Mouse (Mus musculus) spleen, postnatal 14 days (tissue): Measurements from ENCODE around the gene Tspan12.

Source experiments
- DNase-seq, 2 experiments: peaks; one replicate each; pipeline ENCODE4 v3.0.0; 2021 to 2022; ENCODE audit warnings: low spot score in 2 of 2

Tspan12 gene

DNA sequence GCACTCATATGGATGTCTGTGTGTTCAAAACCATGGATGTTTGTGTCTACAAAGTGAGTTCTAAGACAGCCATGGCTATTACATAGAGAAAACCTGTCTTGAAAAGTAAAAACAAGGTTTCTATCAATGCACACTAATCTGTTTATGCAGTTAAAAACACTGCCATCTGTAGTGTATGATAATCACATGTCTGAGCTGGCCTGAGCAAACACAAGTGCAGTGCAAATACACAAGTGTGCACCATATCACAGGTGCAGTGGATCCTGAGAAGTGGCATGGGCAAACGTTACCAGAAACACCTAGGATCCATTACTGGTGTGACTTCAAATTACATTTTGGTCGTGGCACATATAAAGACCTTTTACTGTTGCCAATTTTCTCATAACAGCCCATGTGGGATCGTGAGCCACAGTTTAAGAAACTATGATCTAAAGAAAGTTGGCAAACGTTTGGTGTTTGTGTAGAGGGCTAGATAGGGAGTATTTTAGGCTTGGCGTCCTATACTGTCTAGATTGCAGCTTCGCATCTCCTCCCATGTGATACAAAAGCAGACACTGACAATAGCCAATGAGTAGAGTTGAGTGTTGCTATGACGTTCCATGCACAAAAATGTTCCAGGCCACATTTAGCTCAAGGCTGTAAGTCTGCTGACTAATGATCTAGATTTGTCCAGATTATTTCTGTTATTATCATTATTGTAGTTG, 78.0 kb downstream of the Tspan12 start:
- no peak for DNase-seq

DNA sequence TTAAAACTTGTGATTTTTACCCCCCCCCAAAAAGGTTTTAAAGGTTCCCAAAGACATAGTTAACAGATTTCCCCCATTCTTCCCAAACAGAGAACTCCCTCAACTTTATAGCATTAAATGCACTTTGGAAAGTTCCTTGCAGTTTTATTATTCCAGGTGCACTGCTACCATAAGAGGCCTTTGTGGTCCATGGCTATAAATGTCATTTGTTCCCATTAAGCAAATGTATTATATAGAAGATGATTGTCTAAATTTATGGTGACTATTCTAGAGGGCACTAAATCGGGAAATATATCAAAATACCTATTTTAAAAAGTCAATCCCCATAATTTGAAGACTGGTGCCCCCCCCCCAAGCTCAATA, 82.9 kb downstream of the Tspan12 start:
- no peak for DNase-seq

DNA sequence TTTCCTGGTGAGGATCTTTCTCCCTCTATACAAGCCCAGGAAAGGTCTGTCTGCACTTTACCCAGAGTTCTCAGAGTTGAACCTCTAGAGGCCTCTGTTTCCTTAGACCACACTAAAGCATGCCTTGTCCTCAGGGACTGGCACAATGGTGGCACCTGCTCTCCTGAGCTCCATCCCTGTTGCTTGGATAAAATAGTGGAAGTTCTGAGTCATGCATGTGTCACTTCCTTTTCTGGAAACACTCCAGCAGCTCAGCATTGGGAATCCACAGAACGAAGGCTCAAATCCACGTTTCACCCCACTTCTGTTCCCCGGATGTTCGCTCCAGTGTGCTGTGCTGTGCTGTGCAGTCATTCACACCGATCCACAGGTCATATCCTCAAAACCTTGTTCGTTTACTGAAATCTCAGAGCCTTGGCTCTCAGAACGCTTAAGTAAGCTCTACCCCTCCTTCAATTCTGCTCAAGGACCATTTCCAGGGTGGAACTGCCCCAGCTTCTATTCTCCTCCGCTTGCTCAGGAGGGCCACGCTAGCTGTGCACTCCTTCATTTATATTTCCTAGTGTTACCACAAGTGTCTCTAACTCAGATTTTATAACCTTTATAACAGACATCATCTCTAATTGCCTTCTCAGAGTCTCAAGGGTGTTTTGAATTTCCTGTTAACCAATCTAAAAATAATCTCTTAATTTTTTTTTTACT, 83.4 kb downstream of the Tspan12 start:
- DNase-seq = no peak

DNA sequence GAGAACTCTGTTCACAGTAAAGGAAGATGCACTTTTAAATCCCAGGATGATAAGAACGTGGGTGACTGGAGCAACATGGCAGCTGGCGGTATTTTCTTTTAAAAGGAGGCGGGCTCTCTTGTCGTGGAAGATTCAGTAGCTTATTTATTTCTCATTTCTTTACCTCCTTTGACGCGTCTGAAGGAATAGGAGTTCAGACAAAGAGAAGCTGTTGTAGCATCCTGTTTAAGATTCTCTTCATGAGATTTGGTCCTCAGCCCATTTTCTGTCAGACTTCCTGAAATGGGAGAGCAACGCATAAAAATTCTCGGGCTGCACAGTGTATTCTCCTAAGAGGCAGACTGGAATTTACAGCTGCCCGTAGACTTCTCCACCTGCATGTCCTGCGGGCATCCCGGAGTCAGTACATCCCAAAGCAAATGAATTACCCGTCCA, 84.5 kb downstream of the Tspan12 start:
- no peak for DNase-seq

DNA sequence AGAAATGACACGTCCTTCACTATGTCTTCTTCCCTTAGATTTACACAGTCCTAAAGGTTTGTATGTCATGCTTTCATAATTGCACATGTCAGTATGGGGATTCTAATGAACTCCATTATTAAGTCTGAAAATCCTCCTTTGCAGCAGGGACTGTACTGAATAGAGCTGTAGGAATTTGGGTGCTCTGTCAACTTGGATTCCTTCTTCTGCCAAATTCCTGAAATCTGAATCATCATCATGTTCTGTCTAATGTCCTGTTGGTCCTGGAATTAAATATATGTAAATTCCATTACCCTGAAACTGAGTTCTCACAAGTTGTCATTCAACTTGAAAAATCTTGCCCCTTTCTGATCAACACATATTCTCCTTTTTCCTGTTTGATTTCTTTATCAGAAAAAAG, 104.8 kb downstream of the Tspan12 start:
- DNase-seq = no peak

DNA sequence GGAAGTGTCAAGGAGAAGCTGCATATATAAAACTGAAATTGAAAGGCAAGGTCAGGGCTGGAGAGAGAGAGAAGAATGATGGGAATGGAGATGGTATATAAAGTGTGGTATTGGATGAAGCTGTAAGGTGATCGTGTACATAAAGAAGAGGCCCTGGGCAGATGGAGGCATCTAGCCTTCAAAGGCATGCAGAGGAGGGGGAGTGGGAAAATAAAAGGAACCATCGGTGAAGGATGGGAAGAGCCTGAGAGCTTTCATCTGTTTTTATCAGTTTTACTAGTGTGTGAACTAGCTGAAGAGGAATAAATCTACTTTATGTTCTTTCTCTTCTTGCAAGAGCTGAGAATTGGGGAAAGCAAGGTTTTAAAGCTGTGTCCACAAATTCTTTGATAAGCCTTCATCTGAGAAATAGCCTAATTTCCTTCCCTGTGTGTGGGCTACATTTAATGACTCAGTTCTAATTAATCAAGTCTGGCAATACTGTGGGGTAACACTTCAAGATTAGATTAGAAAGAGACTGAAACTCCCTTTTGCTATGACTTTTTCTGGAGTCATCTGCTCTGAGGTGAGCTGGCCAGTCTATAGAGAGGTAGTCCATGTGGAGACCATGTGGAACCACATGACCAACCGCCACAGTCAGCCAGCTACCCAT, 107.6 kb downstream of the Tspan12 start:
- no peak for DNase-seq

DNA sequence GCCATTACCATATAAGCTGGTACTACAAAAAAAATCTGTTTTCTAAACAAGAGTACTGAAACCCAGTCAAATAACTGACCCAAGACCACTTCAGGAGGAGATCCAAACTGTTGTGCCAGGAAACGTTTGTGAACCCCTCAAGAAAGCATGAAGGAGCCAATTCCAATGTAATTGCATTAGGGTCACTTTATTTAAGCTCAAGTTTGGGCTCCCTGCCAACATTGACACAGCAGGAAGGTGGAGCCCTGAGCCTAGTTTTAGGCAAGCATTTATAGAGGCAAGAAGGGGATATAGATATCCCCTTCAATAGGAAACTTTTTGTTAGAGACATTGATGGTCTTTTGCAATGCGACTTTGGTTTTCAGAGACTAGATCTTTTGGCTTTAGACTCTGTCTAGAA, 111.7 kb downstream of the Tspan12 start:
- DNase-seq = no peak

DNA sequence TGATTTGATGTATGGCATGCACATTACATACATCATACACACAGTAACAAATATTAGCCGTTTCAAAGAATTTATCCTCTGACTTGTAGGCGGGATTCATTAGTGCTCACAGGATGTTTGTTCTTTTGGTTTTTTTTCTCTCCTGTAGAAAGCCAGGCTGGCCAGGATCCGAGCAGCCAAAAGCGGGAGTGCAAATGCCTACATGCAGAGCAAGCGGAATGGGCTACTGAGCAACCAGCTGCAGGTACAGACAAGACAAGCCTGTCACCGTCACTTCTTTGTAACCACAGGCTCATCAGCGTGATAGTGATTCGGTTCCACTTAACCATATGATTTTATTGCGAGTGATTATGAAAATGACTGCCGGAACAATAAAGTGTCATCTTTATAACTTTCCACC, 130.1 kb downstream of the Tspan12 start:
- no peak for DNase-seq
